Mouse (Mus musculus): ENCODE results near the gene Crispld2. TPM values are rescaled to one million over a fixed set of nuclear protein-coding genes. Genes with fewer than 3 reads are reported as not detected.
A peak's percentile ranks its signal among the peaks of the same experiment; 100 is the strongest.

Crispld2 gene
- polyA plus RNA-seq, 2 experiments from 2014 or later, result 0.11 to 0.14 TPM

DNA sequence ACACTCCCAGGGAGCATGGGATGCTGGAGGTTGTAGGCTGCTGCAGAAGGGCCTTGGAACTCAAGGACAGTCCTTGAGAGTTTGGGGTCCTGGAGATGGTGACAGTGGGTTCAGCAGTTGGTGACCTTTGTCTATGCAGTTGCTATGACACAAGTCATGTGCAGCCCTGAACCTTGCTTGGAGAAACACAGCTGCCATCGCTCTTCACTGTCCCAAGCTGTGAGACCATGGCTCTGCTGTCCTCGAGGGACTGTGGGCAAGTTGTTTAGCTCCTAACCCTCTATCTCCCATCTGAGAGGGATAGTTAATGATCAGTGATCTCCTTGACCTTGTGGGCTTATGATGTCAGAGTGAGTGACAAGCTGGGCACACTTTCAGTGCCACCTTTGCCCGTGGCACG, 44.3 kb downstream of the Crispld2 start:
- no peak for ATAC-seq

DNA sequence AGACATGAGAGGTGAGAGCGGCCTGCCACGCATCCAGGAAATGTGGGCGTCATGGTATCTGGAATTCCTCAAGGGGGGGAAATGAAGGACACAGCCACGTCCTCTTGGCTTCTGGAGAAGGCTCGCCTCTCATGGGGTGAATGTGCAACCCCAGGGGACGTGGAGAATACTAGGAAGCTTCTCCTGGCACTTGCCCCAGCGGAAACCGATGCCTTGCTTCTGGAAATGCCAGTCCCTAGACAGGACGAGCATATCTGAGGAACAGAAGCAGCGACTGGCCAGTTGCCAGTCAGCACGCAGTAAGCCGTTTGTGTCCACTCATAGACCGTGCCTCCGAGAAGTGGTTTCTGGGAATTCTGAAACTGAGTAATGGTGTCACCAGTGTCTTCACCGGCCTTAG, 45.0 kb downstream of the Crispld2 start:
- ATAC-seq, result no peak

DNA sequence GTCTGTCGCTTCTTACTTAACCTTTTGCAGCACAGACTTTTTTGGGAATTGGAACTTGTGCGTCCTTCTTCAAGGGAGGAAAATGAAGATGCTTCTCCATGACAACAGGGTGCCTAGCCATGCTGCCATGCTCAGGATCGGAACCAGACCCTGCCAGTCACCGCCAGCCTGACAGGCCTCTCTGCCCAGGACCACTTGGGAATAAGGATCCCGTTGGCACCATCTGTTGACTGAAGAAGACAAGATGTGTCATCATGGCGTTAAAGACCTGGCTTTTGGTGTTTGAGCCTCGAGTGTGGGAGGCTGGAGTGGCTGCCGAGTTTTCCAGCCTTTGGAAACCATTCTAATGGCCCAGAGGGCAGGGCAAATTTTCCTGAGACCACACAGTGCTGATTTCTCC, 45.4 kb downstream of the Crispld2 start:
- ATAC-seq, result no peak

GRCm38 (mm10) chr8:120038741-120039140, 46.5 kb downstream of the Crispld2 start:
- no peak for ATAC-seq

DNA sequence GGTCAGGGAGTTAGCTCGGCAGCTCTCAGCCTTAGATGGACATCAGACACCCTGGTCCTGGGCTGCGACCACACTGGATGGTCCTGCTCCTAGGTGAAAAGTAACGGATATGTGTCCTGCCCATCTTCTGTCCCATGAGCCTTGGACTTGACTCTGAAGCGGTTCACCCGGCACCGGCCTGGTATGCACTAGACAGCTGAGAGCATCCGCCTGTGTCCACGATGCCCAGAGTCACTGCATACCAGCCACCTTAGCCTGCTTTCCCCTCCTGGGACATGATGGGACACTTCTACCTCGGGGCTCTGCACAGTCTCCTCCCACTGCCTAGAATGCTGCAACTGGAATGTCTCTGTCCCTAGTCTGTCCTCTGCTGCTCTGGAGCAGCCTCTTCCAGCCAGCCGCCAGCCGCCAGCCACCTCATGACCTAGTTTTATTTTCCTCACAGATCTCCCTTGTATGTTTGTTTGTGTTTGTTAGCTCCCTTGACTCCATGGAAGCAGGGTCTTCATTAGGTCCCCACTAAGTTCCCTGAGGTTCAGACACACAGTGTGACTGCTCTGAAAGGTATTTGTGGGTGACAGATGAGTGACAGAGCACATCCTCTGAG, 47.2 kb downstream of the Crispld2 start:
- ATAC-seq, result no peak

GRCm38 (mm10) chr8:120040861-120041260, 48.6 kb downstream of the Crispld2 start:
- no peak for ATAC-seq

GRCm38 (mm10) chr8:120042542-120043312, 50.5 kb downstream of the Crispld2 start:
- no peak for ATAC-seq

GRCm38 (mm10) chr8:120044907-120045306, 52.7 kb downstream of the Crispld2 start:
- ATAC-seq, result no peak

DNA sequence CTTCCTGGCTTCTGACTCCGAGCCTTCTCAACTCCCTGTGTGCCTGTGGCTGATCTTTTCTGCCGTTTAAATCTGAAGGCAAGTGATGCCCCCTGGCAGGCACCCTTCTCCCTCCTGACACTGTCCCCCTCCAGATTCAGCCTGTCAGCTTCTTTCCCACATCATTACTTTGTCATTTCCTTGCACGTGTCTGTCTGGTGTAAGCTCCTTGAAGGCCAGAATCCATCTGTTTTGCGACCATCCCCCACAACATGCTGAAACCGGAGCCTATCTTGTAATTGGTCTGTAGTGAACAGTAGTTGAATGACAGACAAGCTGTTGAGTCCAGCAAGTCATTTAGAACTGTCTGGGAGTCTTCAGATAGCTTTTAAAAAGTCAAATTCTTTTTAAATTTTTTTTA, 53.2 kb downstream of the Crispld2 start:
- no peak for ATAC-seq

DNA sequence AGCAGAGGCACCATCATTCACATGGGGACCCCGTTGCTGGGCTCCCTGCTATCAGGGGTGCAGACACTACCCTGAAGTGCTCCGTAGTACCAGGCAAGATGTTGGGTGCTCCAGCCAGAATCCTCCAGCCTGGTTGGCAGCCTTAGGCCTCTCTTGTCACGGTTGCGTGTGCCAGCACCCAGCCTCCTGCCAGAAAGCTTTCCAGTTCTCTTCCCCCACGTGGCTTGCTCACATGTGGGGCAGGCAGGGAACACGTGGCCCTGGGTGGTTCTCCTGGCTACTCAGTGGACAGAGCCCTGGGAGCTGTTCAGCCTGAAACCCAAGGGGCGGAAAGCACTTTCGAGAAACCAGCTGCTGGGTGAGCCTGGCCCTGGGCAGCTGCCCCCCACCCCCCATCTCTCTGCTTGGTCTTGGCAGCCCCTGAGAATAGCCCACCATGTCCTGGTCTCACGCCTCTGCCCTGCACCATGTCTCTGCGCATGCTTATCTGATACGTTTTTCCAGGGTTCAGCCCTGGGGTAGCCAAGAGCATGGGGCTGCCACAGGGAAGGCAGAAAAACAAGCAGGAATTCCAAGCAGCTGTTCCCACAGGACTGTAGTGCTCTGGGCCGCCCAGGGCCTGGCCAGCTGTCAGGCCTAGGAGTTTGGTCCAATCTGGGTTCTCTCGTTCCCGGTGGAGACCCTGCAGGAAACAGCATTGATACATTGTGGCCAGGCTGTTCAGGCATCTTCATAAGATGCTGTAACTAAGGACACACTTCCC, 54.2 kb downstream of the Crispld2 start:
- no peak for ATAC-seq

DNA sequence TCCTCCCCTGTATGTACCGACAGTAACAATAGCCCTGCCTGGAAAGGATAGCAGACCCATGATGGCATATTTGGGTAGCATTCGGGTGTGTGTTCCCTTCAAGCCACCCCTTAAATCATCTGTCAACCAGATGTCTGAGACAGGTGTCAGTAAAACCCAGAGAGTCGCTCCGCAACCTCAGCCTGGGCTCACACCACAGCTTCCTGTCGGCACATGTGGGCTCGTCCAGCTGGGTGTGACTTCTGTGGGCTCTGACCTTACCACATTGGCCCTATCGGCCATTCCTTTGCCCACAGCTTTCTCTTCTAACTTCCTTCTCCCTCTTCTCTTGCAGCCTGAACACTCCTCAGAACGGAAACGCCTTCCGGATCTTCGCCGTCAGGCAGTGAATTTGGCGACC, 57.7 kb downstream of the Crispld2 start:
- ATAC-seq, result peak; percentile 49

DNA sequence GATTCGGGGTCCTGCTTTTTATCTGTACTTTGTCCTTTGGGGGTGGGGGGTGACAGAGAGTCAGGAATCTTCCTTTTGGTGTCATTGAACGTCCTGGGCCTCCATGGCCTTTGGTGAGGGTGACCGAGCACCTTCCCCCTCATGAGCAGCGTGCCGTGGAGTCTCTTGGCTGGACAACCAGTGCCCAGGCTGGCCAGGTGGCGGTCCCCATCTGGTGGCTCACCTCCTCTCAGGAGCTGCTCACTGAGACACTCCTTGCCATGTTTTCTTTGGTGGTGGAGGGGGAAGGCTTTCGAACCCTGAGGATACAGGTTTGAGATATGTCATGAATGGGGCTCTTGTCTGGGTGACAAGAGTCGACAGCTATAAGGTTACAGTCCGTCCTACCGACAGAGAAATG, 58.1 kb downstream of the Crispld2 start:
- no peak for ATAC-seq

- peak; percentile 58 for ATAC-seq
Observed at GRCm38 (mm10) chr8:120051006-120051405, 58.8 kb downstream of the Crispld2 start.

DNA sequence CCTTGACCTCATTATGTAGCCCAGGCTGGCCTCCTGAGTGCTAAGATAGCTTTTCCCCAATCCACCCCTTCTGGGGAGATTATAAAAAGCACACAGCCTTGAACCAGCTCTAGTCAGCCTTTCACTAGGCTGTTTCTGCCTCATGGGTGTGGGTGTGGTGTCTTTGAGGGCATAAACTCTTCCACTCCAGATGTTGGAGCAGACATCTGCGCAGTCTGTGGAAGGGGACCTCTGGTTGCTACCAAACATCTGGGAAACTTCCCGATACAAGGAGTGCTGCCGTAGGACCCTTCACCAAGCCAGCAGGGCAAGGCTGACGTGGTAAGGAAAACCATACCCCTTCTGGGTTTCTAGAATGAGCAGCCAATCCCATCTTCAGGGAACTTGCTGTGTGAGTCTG, 59.7 kb downstream of the Crispld2 start:
- ATAC-seq, result no peak

- no peak for ATAC-seq
Observed at GRCm38 (mm10) chr8:120052318-120052717, 60.1 kb downstream of the Crispld2 start.

DNA sequence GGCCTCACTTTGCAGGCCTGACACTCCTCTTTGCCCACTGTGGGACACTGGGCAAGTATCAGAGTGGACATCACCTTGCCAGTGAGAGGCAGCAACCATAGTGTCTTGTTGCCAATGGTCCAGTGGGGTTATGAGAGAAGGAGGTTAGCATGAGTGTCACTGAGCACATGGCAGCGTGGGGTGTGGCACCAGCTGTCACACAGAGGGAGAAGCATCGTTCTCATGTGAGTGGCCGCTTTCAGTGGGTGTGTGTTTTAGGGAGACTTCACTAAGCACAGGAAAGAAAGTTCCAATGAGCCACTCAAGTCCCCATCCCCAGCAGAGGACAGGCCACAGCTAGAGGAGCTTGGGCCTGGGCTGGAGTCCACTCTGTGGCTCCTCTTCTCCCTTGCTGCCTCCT, 62.6 kb downstream of the Crispld2 start:
- ATAC-seq, result no peak

- no peak for ATAC-seq
Observed at GRCm38 (mm10) chr8:120057078-120057477, 64.8 kb downstream of the Crispld2 start.

- ATAC-seq, result no peak
Observed at GRCm38 (mm10) chr8:120062742-120063141, 70.5 kb downstream of the Crispld2 start.

GRCm38 (mm10) chr8:120063326-120063725, 71.1 kb downstream of the Crispld2 start:
- ATAC-seq, result peak; percentile 84

- no peak for ATAC-seq
Observed at GRCm38 (mm10) chr8:120065611-120066010, 73.4 kb downstream of the Crispld2 start.

DNA sequence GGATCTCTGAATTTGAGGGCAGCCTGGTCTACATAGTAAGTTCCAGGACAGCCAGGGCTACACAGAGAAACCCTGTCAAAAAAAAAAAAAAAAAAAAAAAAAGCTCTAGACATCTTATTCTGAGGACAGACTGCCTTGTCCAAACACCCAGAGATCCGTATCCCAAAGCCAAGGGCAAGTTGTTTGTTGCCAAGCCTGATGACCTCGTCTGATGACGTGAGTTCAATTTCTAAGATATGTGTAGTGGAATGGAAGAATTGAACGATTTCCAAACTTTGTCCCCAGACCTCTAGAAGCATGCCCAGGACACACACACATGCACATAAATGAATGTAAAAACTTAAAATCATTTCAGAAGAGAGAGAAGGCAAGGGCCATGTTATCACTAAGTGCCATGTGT, 74.0 kb downstream of the Crispld2 start:
- ATAC-seq, result no peak

DNA sequence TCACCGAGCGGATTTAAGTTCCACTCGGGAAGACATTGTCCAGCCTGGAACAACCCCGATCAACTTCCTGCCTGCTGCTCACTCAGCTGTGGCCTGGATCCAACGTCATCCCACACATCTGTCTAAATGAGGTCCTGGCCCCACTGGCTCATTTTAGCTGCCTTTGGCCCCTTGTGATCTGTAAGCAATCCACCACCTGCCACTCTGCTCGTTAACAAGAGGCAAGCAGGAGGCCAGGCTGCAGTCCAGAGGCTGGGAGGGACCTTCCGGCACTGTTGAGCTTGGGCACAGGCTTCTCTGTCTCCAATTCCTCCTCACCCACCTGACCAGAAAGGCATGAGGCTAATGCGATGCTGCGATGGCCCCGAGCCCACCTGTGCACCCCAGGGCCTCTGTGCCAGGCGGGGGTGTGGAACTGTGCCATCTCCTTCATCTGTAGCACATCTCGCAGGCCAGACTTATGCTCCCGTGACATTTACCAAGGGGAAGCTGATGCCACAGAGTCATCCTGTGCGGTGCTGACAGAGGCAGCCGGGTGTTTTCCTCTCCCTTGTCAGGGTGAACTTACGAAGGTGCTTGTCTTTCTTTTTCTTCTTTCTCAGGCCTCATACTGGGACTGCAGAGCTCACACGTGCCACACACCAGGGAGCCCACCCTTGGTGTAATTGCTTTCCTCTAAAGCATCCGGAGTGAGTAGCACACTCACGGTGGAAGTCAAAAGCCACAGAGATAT, 75.9 kb downstream of the Crispld2 start:
- peak; percentile 80 for ATAC-seq

DNA sequence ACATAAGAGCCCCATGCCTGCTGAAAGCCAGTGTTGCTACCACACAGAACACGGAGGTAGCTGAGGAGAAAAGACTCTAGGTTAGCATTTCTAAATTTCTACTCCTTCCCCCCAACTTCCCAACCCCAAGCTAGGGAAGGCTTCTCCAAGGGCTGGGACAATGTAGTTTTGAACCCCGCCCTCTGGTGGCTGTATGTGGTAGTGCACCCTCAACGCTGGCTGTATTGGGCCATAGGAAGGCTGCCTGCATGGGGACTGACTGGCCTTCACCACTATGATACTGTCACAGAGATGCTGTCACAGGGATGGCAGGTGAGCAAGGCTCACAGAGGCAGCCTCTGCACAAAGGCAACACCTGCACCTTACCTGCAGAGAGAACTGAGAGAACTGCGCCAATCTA, 79.4 kb downstream of the Crispld2 start:
- ATAC-seq, result peak; percentile 44
